Mouse (Mus musculus) layer of hippocampus, postnatal 36 days (tissue): ENCODE measurements around the gene Sh3bp5l. TPM values are rescaled to one million over a fixed set of nuclear protein-coding genes. Genes with fewer than 3 reads are reported as not detected.

ENCODE experiments used
- DNase-seq, 2 experiments: peaks; one replicate each; pipeline ENCODE4 v3.0.0; 2022
- total RNA-seq, 2 experiments: library from RNA; stranded (reverse); gene quantifications; 2 replicates each; pipeline ENCODE4 v1.2.3; 2021

The Sh3bp5l gene
- total RNA-seq, 2 experiments from 2014 or later = 50.3 to 52.9 TPM

DNA sequence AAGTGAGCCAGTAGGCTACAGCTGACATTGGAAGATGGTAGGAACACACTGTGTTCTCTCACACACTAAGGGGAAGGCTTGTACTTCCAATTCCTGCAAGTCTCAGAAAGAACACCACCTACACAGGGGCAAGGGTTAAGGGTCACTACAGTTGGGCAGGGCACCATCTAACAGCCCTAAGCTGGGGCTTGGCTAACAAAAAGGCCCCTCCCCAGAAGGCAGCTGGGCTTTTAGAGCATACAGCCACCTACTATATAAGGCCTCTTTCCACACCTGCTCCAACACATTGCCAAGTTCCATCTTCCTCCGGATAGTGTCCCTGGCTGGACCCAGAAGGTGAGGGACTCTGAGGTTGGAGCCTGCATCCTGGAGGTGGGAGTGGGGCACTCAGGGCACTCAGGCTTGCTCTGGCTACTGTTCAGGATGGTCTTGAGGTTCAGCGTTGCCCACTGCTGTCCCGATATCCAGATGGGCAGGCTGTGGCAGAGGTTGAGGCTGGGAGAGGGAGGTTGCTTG lies 48.3 kb downstream of the Sh3bp5l start, which contains the start of gene Lypd8:
Gene Lypd8, plus strand, starts transcription at position 281 of the 516 bp plus-strand sequence.
- DNase-seq = peak; percentile 27 to 35

DNA sequence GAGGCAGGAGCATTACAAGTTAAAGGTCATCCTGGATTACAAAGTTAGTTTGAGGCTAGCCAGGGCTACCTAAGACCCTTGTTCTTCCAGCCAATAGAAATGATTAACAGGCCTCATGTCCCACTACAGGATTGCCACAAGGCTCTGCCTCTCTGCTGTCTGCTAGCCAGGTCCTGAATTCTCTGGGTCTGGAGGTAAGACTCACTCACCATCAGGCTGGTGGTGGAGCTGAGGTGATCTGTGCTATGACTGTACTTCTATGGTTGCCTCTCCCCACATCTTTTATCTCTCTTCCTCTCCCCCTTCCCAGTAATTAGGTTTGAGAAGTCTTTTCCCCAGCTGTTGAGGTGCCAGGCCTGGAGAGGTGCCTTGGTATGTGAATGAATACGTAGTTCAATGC lies 49.0 kb downstream of the Sh3bp5l start:
- DNase-seq = no peak

DNA sequence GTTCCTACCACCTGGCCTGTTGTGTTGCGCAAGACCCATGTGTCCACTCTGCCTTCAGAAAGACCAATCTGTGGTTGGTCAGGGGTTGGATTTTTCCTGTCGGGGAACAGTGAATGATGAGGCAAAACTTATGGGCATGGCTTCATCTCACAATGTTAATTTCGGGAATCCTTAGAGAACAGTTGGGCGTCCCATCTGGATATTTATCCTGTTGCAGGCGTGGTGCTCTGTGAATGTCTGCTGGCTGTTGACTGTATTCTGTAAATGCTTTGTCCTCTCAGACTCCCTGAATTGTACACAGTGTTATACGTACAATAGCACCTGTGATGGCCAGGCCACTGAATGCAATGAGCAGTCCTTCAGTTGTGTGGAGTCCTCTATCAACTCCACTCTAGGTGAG lies 51.9 kb downstream of the Sh3bp5l start:
- DNase-seq = peak; percentile 27 to 30

Other genes with a start within 250 kb of the Sh3bp5l start
- gene Gm12248, start 237.6 kb upstream of the Sh3bp5l start, total RNA-seq = not detected
- 10 to 100 TPM; 53.2 to 55.0 TPM for gene Cnot8, start 226.6 kb upstream of the Sh3bp5l start, total RNA-seq
- gene Gemin5, start 162.2 kb upstream of the Sh3bp5l start, total RNA-seq = 10 to 100 TPM; 20.4 to 22.0 TPM
- gene Mrpl22, start 159.1 kb upstream of the Sh3bp5l start, total RNA-seq = 10 to 100 TPM; 32.7 to 38.3 TPM
- gene Igtp, start 131.2 kb upstream of the Sh3bp5l start, total RNA-seq = 1 to 10 TPM; 2.1 TPM
- 1 to 10 TPM; 2.2 to 2.3 TPM for gene Irgm2, start 131.1 kb upstream of the Sh3bp5l start, total RNA-seq
- gene 4930438A08Rik, start 55.9 kb upstream of the Sh3bp5l start, total RNA-seq = not detected
- gene Zfp692, start 23.7 kb upstream of the Sh3bp5l start, total RNA-seq = 10 to 100 TPM; 27.6 to 31.4 TPM
- gene Zfp672, start 385 bp upstream of the Sh3bp5l start, total RNA-seq = 10 to 100 TPM; 44.0 to 51.2 TPM
- under 1 TPM in 1 of 2 experiments, not detected in 1; 0.30 TPM for gene Lypd8, start 48.3 kb downstream of the Sh3bp5l start, total RNA-seq
- not detected for gene 1810065E05Rik, start 90.4 kb downstream of the Sh3bp5l start, total RNA-seq
- not detected for gene Gm12253, start 101.8 kb downstream of the Sh3bp5l start, total RNA-seq
- not detected for gene Lypd9, start 122.2 kb downstream of the Sh3bp5l start, total RNA-seq
- not detected for gene Olfr30, start 131.5 kb downstream of the Sh3bp5l start, total RNA-seq
- not detected for gene Olfr332, start 161.8 kb downstream of the Sh3bp5l start, total RNA-seq
- not detected for gene Olfr331, start 171.8 kb downstream of the Sh3bp5l start, total RNA-seq
- not detected for gene Olfr330, start 204.1 kb downstream of the Sh3bp5l start, total RNA-seq
- gene Olfr329-ps, start 215.7 kb downstream of the Sh3bp5l start, total RNA-seq = not detected
- gene Olfr328, start 224.9 kb downstream of the Sh3bp5l start, total RNA-seq = under 1 TPM in 1 of 2 experiments, not detected in 1; 0.15 TPM
- not detected for gene Olfr224, start 239.8 kb downstream of the Sh3bp5l start, total RNA-seq
- not detected for gene Olfr325, start 247.0 kb downstream of the Sh3bp5l start, total RNA-seq